Mouse (Mus musculus) adrenal gland, adult (tissue): ENCODE results near the gene Lrrc57.
"Not testable (repeated sequence)": the region's sequence is repeated elsewhere in the genome, so short reads cannot be mapped to it uniquely, and the experiment has no call there.

Experiments used
- DNase-seq, 2 experiments: peaks; one replicate each; pipeline ENCODE4 v3.0.0; 2022 to 2023; ENCODE audit warnings: low spot score in 1 of 2; ENCODE audit not compliant: inconsistent age in 2 of 2

The Lrrc57 gene

GRCm38 (mm10) chr2:120606021-120606690, 3.2 kb downstream of the Lrrc57 start:
- DNase-seq: peak; percentile 17 to 57

- no peak for DNase-seq
These were observed 9.8 kb downstream of the Lrrc57 start for GRCm38 (mm10) chr2:120599506-120599905.

GRCm38 (mm10) chr2:120597734-120598133, 11.6 kb downstream of the Lrrc57 start:
- DNase-seq: no peak

GRCm38 (mm10) chr2:120592227-120592626, 17.1 kb downstream of the Lrrc57 start:
- DNase-seq: no peak

- DNase-seq: no peak
These were observed 19.6 kb downstream of the Lrrc57 start for GRCm38 (mm10) chr2:120589759-120590158.

GRCm38 (mm10) chr2:120578286-120578685, 31.0 kb downstream of the Lrrc57 start:
- DNase-seq: peak in 1 of 2 experiments; percentile 35

GRCm38 (mm10) chr2:120577799-120578198, 31.5 kb downstream of the Lrrc57 start:
- no peak for DNase-seq

- DNase-seq: no peak
These were observed 33.3 kb downstream of the Lrrc57 start for GRCm38 (mm10) chr2:120575978-120576377.

GRCm38 (mm10) chr2:120575121-120575520, 34.2 kb downstream of the Lrrc57 start:
- DNase-seq: no peak

- not testable (repeated sequence) for DNase-seq
These were observed 37.2 kb downstream of the Lrrc57 start for GRCm38 (mm10) chr2:120572161-120572560.

- DNase-seq: no peak
These were observed 38.2 kb downstream of the Lrrc57 start for GRCm38 (mm10) chr2:120571081-120571480.

- DNase-seq: no peak
These were observed 41.5 kb downstream of the Lrrc57 start for GRCm38 (mm10) chr2:120567798-120568320.

- peak; percentile 98 to 99 for DNase-seq
These were observed 42.2 kb downstream of the Lrrc57 start, which contains the start of gene Snap23 for GRCm38 (mm10) chr2:120566886-120567797. Snap23 (plus strand) TSS chr2:120567671.

- no peak for DNase-seq
These were observed 44.0 kb downstream of the Lrrc57 start for GRCm38 (mm10) chr2:120565363-120565762.

GRCm38 (mm10) chr2:120564548-120565188, 44.7 kb downstream of the Lrrc57 start:
- not testable (repeated sequence) for DNase-seq

- peak; percentile 91 to 96 for DNase-seq
These were observed 45.9 kb downstream of the Lrrc57 start, which contains the start of gene Zfp106 for GRCm38 (mm10) chr2:120563235-120563990. Zfp106 (minus strand) TSS chr2:120563843.

GRCm38 (mm10) chr2:120562859-120563234, 46.5 kb downstream of the Lrrc57 start:
- no peak for DNase-seq

- DNase-seq: no peak
These were observed 47.8 kb downstream of the Lrrc57 start for GRCm38 (mm10) chr2:120561524-120561923.

- DNase-seq: no peak
These were observed 50.5 kb downstream of the Lrrc57 start for GRCm38 (mm10) chr2:120558813-120559212.

- no peak for DNase-seq
These were observed 52.5 kb downstream of the Lrrc57 start for GRCm38 (mm10) chr2:120556868-120557267.
